Mouse (Mus musculus): ENCODE measurements around the gene Ciapin1.

- TF ChIP-seq EP300 (IDR thresholded peaks at IDR 0.05; ENCODE audit: low read depth) (peak; percentile 100), CTCF (IDR thresholded peaks at IDR 0.05; ENCODE audit: low read depth) (no peak)
Observed at GRCm38 (mm10) chr8:94787524-94788501, 50.3 kb downstream of the Ciapin1 start.
